Mouse (Mus musculus) heart, postnatal 10 days (tissue): Measurements from ENCODE around the gene Osgep. TPM values are rescaled to one million over a fixed set of nuclear protein-coding genes. Genes with fewer than 3 reads are reported as not detected.

Experiments used
- total RNA-seq, 2 experiments: library from RNA; stranded (reverse); gene quantifications; 2 replicates each; pipeline ENCODE4 v1.2.3; 2021

Gene Osgep
- total RNA-seq, 2 experiments from 2014 or later: 59.5 to 66.3 TPM

Other genes starting within 250 kb of the Osgep start
- not detected for gene Olfr747, start 231.7 kb downstream of the Osgep start, total RNA-seq
- gene Olfr748, start 217.5 kb downstream of the Osgep start, total RNA-seq: not detected
- gene Olfr749, start 179.8 kb downstream of the Osgep start, total RNA-seq: not detected
- 10 to 100 TPM; 22.9 to 26.8 TPM for gene Ttc5, start 139.4 kb downstream of the Osgep start, total RNA-seq
- gene Ccnb1ip1, start 117.2 kb downstream of the Osgep start, total RNA-seq: not detected
- 10 to 100 TPM; 18.7 to 20.0 TPM for gene Parp2, start 117.1 kb downstream of the Osgep start, total RNA-seq
- 10 to 100 TPM; 10.9 to 11.6 TPM for gene Tep1, start 54.3 kb downstream of the Osgep start, total RNA-seq
- gene Klhl33, start 27.4 kb downstream of the Osgep start, total RNA-seq: 1 to 10 TPM; 5.7 to 5.9 TPM
- 10 to 100 TPM; 39.5 to 43.4 TPM for gene Apex1, start 75 bp upstream of the Osgep start, total RNA-seq
- gene Pip4p1, start 6.0 kb upstream of the Osgep start, total RNA-seq: 10 to 100 TPM; 23.7 to 25.4 TPM
- 10 to 100 TPM; 15.2 to 17.3 TPM for gene Pnp, start 6.2 kb upstream of the Osgep start, total RNA-seq
- 10 to 100 TPM; 13.0 to 14.4 TPM for gene Gm49342, start 19.6 kb upstream of the Osgep start, total RNA-seq
- gene Pnp2, start 31.1 kb upstream of the Osgep start, total RNA-seq: 1 to 10 TPM in 1 of 2 experiments, under 1 TPM in 1; 0.69 to 1.1 TPM
- gene Rnase10, start 82.9 kb upstream of the Osgep start, total RNA-seq: under 1 TPM; 0.17 TPM
- not detected for gene Rnase9, start 117.0 kb upstream of the Osgep start, total RNA-seq
- not detected for gene Rnase11, start 125.3 kb upstream of the Osgep start, total RNA-seq
- not detected for gene Rnase12, start 132.8 kb upstream of the Osgep start, total RNA-seq
- gene Olfr750, start 149.5 kb upstream of the Osgep start, total RNA-seq: not detected
- 10 to 100 TPM; 45.4 to 46.9 TPM for gene Rnase4, start 166.2 kb upstream of the Osgep start, total RNA-seq
- 1 to 10 TPM; 3.2 to 4.0 TPM for gene Ang, start 166.3 kb upstream of the Osgep start, total RNA-seq
- gene Eddm3b, start 189.5 kb upstream of the Osgep start, total RNA-seq: not detected
- gene Rnase6, start 199.0 kb upstream of the Osgep start, total RNA-seq: under 1 TPM; 0.31 to 0.69 TPM
- gene Rnase1, start 221.9 kb upstream of the Osgep start, total RNA-seq: under 1 TPM; 0.52 to 0.72 TPM
- gene Rnase2b, start 237.4 kb upstream of the Osgep start, total RNA-seq: not detected